Mouse (Mus musculus) myocyte (in vitro differentiated cells): Measurements from ENCODE around the gene Krtap3-2.
"Not testable (repeated sequence)": the region's sequence is repeated elsewhere in the genome, so short reads cannot be mapped to it uniquely, and the experiment has no call there.

ENCODE experiments used
- E2F4 ChIP-seq: IDR thresholded peaks from one replicate; pipeline ENCODE4 v1.6.1; 2011; ENCODE audit warnings: mild to moderate bottlenecking, control low read depth, moderate library complexity; ENCODE audit not compliant: insufficient read depth
- MAX ChIP-seq: IDR thresholded peaks from one replicate; pipeline ENCODE4 v1.6.1; 2011; ENCODE audit warnings: low read depth, mild to moderate bottlenecking, control low read depth
- MYOD1 ChIP-seq, 3 experiments: IDR thresholded peaks; one replicate each; pipeline ENCODE4 v1.6.1; 2011; ENCODE audit warnings: control low read depth in 2 of 3, low read depth in 2 of 3, mild to moderate bottlenecking in 2 of 3, moderate library complexity in 1 of 3; ENCODE audit not compliant: insufficient read length in 2 of 3, control insufficient read depth in 1 of 3
- MYOG ChIP-seq, 3 experiments: IDR thresholded peaks; one replicate each; pipeline ENCODE4 v1.6.1; 2011; ENCODE audit warnings: control low read depth in 2 of 3, low read depth in 2 of 3, mild to moderate bottlenecking in 2 of 3; ENCODE audit not compliant: insufficient read length in 2 of 3, control insufficient read depth in 1 of 3, insufficient read depth in 1 of 3
- POLR2A ChIP-seq: IDR thresholded peaks from one replicate; pipeline ENCODE4 v1.6.1; 2011; ENCODE audit warnings: low read depth, mild to moderate bottlenecking, control low read depth, moderate library complexity; ENCODE audit not compliant: insufficient read length
- POLR2AphosphoS2 ChIP-seq: IDR thresholded peaks from one replicate; pipeline ENCODE4 v1.6.1; 2011; ENCODE audit warnings: low read depth, control low read depth; ENCODE audit not compliant: insufficient read length
- REST ChIP-seq: IDR thresholded peaks from one replicate; pipeline ENCODE4 v1.6.1; 2011; ENCODE audit warnings: mild to moderate bottlenecking, control low read depth, moderate library complexity; ENCODE audit not compliant: insufficient read depth, insufficient read length
- TCF12 ChIP-seq: IDR thresholded peaks from one replicate; pipeline ENCODE4 v1.6.1; 2011; ENCODE audit warnings: mild to moderate bottlenecking, control low read depth; ENCODE audit not compliant: poor library complexity, insufficient read depth, severe bottlenecking
- TCF3 ChIP-seq: IDR thresholded peaks from one replicate; pipeline ENCODE4 v1.6.1; 2011; ENCODE audit warnings: low read depth, control low read depth; ENCODE audit not compliant: insufficient read length
- USF1 ChIP-seq: IDR thresholded peaks from one replicate; pipeline ENCODE4 v1.6.1; 2011; ENCODE audit warnings: low read depth, mild to moderate bottlenecking, control low read depth, moderate library complexity

DNA sequence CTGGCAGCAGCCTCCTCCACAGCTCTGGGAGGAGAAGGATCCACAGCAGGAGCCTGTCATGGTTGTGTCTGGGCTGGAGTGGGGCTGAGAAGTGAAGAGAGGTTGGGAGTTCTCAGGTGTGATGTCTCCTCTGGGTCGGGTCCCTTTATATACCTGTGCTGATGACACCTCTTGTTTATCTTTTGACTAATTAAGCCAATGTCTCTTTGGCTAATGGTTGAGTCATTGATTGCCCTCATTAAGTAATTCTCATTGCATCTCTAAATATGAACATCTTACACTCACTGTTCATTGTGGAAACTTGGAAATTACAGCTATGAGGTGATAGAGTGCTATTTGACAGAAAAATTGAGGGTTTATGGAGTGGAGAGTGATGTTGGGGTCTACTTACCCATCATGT, 46.6 kb upstream of the Krtap3-2 start, which contains the start of gene Gm11938:
- TF ChIP-seq POLR2A; MYOD1 (IDR thresholded peaks at IDR 0.05; ENCODE audit: control insufficient read depth in 1 of 3, insufficient read length in 2 of 3, low read depth in 2 of 3); USF1; MYOG (IDR thresholded peaks at IDR 0.05; ENCODE audit: control insufficient read depth in 1 of 3, insufficient read depth in 1 of 3, insufficient read length in 2 of 3, low read depth in 2 of 3); TCF3; REST; MAX; E2F4; TCF12; POLR2AphosphoS2: not testable (repeated sequence)
